Mouse (Mus musculus) lung, postnatal 0 days (tissue): Measurements from ENCODE around the gene Upk1a.

Experiments used
- CTCF ChIP-seq: IDR thresholded peaks from 2 replicates; pipeline ENCODE4 v1.5.1; 2016; ENCODE audit warnings: antibody characterized with exemption, mild to moderate bottlenecking
- EP300 ChIP-seq: IDR thresholded peaks from 2 replicates; pipeline ENCODE4 v1.6.1; 2016; ENCODE audit warnings: antibody characterized with exemption, mild to moderate bottlenecking, control low read depth

- peak; percentile 5; the same call in 1 of the 2 replicates for TF ChIP-seq CTCF
- TF ChIP-seq EP300, result no peak
Observed at GRCm38 (mm10) chr7:30563117-30563905, 49.3 kb downstream of the Upk1a start, which contains the start of the genes U2af1l4, Gm49396 and Psenen.
